Comparison of ENCODE assay signal across 8 mouse cellular contexts in the genomic region with DNA sequence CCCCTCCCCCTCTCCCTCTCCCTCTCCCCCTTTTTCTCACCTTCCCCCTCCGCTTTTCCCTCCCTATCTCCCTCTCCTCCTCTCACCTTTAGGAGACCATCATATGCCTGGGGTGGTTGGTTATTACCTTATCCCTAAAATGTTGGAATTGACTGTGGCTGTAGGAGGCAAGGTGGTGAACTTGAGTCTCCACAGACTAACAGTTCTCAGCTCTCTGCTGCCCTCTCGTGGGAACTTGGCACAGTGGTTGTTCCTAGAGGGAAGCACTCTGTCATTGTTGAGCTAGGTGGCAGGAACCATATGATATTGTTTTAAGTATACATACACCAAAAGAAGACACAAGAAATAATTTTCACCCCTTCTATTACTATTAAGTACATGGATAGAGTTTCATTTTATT.
DNase-seq lines count a peak whose midpoint lies in the region; ATAC-seq lines count a peak whose summit lies in the region.

No protein-coding gene starts in this region.

- no peak overlapping the region for H3K27ac ChIP-seq in forebrain, embryonic 13.5 days
- H3K27ac ChIP-seq in hindbrain, embryonic 14.5 days, result no peak overlapping the region
- H3K27ac ChIP-seq in stomach, embryonic 16.5 days (ENCODE audit: low read length), result no peak overlapping the region

- peak; percentile 29 to 74 for DNase-seq in heart, adult 18-20 months
- no peak for DNase-seq in heart, adult 11 months
- peak; percentile 45 for DNase-seq in c-Kit-positive CD71-negative TER-119-negative erythroid progenitor cells, embryonic 14.5 days (ENCODE audit: low read depth)
- DNase-seq in hindbrain, embryonic 14.5 days (ENCODE audit: low spot score), result peak; percentile 90
- peak; percentile 82 to 91 for DNase-seq in left cerebral cortex, adult 18-20 months (ENCODE audit: low spot score in 2 of 2)

- peak; percentile 72 for ATAC-seq in forebrain, embryonic 13.5 days
- peak; percentile 75 for ATAC-seq in hindbrain, embryonic 14.5 days (ENCODE audit: low FRiP score)
- peak; percentile 84 for ATAC-seq in megakaryocyte-erythroid progenitor cell, adult 5-6 weeks (replicated peaks; ENCODE audit: low FRiP score, low TSS enrichment, poor library complexity, severe bottlenecking)
- ATAC-seq in stomach, embryonic 16.5 days (ENCODE audit: insufficient read depth, low FRiP score), result 0 out of 2 replicates have a peak, but pooled peaks have one; percentile 33

- no peaks in the 10 kb centered on the region for H3K36me3 ChIP-seq in forebrain, embryonic 13.5 days (ENCODE audit: poor library complexity, severe bottlenecking)
- H3K36me3 ChIP-seq in hindbrain, embryonic 14.5 days (replicated peaks; ENCODE audit: control insufficient read depth, insufficient read depth), result no peaks in the 10 kb centered on the region
- H3K36me3 ChIP-seq in stomach, embryonic 16.5 days (ENCODE audit: control insufficient read depth, insufficient read depth, low read length), result no peaks in the 10 kb centered on the region

- H3K4me1 ChIP-seq in forebrain, embryonic 13.5 days, result no peaks in the 10 kb centered on the region
- H3K4me1 ChIP-seq in hindbrain, embryonic 14.5 days (replicated peaks; ENCODE audit: control insufficient read depth, insufficient read depth, low read length), result no peaks in the 10 kb centered on the region
- no peaks in the 10 kb centered on the region for H3K4me1 ChIP-seq in stomach, embryonic 16.5 days (ENCODE audit: control insufficient read depth, insufficient read depth, low read length)

- H3K27me3 ChIP-seq in forebrain, embryonic 13.5 days, result no peaks in the 10 kb centered on the region
- no peaks in the 10 kb centered on the region for H3K27me3 ChIP-seq in hindbrain, embryonic 14.5 days (ENCODE audit: control insufficient read depth, insufficient read depth, low read length)
- no peaks in the 10 kb centered on the region for H3K27me3 ChIP-seq in stomach, embryonic 16.5 days (ENCODE audit: control insufficient read depth, insufficient read depth, low read length)

- no peak overlapping the region for H3K4me2 ChIP-seq in forebrain, embryonic 13.5 days
- no peak overlapping the region for H3K4me2 ChIP-seq in hindbrain, embryonic 14.5 days (replicated peaks)
- H3K4me2 ChIP-seq in stomach, embryonic 16.5 days (ENCODE audit: low read depth, low read length), result no peak overlapping the region

- 12% methylated on average over 2 of the region's 2 CpGs for WGBS in forebrain, embryonic 13.5 days
- WGBS in hindbrain, embryonic 14.5 days, result 12% methylated on average over 2 of the region's 2 CpGs
- WGBS in stomach, embryonic 16.5 days, result 12% methylated on average over 2 of the region's 2 CpGs

- H3K9ac ChIP-seq in forebrain, embryonic 13.5 days, result no peak overlapping the region
- no peak overlapping the region for H3K9ac ChIP-seq in hindbrain, embryonic 14.5 days
- no peak overlapping the region for H3K9ac ChIP-seq in stomach, embryonic 16.5 days (ENCODE audit: low read length)

- H3K4me3 ChIP-seq in forebrain, embryonic 13.5 days, result no peak overlapping the region
- H3K4me3 ChIP-seq in hindbrain, embryonic 14.5 days (replicated peaks; ENCODE audit: low read length), result no peak overlapping the region
- H3K4me3 ChIP-seq in stomach, embryonic 16.5 days (replicated peaks; ENCODE audit: low read length), result no peak overlapping the region

- H3K9me3 ChIP-seq in forebrain, embryonic 13.5 days (replicated peaks), result no peaks in the 10 kb centered on the region
- no peaks in the 10 kb centered on the region for H3K9me3 ChIP-seq in hindbrain, embryonic 14.5 days (ENCODE audit: control insufficient read depth, low read length)
- no peaks in the 10 kb centered on the region for H3K9me3 ChIP-seq in stomach, embryonic 16.5 days (replicated peaks; ENCODE audit: control insufficient read depth, low read length)

Comparison
In these comparisons a context has a peak if more than half of its experiments do, and no peak if none do; other contexts are left out.
1. ATAC-seq: peak in every context shown above with its lines; median percentile 84 in megakaryocyte-erythroid progenitor cell, adult 5-6 weeks; 75 in hindbrain, embryonic 14.5 days; 72 in forebrain, embryonic 13.5 days; 33 in stomach, embryonic 16.5 days.